Mouse (Mus musculus) kidney, postnatal 4 days (tissue): ENCODE measurements around the gene Fmnl2.

Source experiments
- DNase-seq, 2 experiments: peaks; one replicate each; pipeline ENCODE4 v3.0.0; 2021; ENCODE audit warnings: mixed read lengths in 2 of 2

The Fmnl2 gene

DNA sequence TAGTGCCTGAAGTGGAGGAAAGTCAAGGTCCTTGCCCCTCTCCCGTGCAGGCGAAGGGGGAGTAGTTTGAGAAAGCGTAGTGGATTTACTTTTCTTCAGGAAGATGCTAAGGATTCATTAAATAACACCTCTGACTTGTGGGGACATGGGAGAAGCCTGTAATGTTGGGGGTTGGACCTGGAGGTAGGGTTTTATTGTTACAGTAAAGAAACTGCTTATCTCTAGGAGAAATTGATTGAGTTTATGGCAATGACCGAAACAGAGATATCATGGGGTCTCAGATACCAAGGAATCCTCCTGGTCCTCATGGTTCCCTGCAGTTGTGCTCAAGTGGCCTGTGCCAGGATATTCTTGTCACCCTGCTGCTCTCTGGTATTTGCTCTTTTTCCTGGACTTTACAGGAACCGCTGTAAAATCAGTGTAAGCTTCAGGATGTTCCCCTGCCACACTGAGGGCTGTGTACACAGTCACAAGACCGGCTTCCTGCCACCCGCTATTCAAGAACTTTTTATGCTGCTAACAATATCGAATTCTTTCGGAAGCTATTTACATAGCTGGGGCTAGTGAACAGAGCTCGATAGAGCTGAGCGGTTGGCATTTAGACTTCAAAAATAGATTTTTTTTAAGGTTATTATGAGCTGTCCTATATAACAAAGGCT is 130.1 kb downstream of the Fmnl2 start:
- DNase-seq = peak in 1 of 2 experiments; percentile 45

DNA sequence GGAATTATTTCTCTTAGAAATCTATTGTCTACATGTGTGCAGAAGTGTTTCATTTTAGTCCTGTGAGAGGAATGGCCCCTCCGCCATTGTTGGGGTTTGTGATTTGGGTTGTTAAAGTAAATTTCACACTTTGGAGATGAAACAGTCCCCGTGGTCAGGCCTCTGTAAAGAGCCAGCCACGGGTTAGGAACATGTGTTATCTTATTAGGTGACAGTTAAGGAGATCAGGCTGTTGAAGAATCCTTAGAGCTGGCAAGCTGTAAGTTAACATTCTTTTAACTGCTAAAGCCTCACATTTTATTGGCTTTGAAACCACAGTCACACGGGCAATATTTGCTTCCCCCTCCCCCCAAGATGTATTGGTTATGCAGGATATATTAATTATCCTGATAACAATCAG is 131.7 kb downstream of the Fmnl2 start:
- DNase-seq = no peak

DNA sequence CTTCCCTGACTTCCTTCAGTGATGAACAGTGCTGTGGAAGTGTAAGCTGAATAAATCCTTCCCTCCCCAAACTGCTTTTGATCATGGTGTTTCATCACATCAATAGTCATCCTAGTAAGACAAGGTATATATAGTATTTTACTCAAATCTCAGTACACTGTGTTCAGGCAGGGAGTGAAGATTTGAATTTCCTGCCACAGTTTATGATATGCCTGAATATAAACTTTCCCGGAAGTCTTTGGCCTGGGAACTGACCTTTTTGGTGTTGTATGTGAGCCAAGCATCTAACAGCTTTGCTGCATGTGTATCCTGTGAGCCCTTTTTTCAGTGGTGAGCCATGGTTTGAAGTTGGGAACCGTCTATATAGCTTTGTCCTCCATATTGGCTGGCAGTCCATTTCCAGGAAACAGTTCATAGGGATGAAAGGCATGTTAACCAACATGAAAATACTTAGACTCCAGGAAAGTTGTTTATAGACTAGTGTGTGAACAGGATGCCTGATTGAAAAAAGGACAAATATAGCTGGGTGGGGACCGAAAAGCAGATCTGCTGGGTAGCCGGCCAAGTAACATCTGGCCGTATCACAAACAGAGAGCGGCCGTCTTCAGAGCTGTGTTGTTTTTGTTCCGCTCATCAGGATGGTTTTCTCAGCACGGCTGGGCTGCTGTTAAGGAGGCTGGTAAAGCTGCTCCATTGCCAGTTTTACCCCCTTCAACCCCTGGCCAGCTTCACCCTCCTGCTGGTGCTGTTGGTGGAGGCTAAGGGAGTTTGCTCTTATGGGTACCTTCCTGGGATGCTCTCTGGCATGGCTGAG is 133.4 kb downstream of the Fmnl2 start:
- DNase-seq = peak in 1 of 2 experiments; percentile 40

DNA sequence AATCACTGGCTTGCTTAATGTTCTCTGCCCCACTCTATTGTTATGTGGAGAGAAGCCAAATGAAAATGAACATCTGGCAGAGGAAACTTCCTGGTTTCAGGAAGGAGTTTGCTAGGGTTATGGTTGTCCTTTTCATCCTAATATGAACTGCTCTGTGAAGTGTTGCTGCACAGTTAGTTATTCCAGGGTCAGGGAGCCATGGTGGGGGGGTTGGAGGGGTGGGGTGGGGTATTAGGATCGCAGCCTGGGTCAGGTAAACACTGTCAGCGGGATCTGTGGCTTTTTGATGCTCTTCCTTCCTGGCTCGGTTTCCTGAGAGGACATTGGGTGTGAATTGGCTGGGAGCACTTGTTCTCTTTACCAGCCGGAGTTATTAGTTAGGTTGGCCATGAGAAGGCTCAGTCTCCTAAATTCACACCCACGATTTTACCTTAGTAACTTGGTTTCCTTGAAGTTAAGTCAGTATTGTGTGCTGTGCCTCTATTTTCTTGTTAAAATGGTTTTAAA is 134.1 kb downstream of the Fmnl2 start:
- no peak for DNase-seq

DNA sequence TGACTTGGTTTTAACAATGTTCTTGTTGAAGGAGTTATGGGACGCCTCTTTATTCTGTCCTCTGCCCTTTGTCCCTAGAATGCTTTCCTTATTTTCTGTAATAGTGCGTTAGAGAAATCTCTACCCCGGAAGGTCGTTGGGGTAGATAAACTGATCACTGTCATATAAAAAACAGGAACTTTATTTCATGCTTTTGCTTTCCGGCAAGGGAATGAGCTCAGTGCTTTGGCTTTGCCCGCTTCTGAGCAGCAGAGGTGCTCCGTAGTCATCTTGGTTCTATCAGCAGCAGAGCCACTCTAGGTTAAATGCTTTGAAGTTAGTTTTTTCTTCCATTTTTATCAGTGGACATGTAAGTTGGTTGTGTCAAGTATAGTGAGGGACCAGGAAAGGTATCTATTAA is 135.6 kb downstream of the Fmnl2 start:
- DNase-seq = no peak

DNA sequence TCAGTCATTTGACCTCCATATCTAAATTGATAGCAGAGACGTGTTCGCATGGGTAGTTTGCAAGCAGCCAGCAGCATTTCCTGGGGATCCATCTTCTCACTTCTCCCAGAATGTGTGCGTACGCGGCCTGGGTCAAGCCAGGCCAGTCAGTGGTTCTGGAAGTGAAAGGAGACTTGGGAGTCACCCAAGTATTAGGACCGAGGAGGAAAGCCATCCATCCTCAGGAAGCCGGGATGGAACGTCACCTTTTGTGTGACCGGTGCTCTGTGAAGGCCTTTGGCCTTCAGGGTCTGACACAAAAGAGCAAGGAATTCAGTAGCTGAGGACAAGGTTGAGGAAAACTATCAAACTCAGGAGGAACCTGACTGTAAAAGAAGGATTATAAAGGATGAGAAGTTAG is 136.9 kb downstream of the Fmnl2 start:
- peak in 1 of 2 experiments; percentile 37 for DNase-seq

DNA sequence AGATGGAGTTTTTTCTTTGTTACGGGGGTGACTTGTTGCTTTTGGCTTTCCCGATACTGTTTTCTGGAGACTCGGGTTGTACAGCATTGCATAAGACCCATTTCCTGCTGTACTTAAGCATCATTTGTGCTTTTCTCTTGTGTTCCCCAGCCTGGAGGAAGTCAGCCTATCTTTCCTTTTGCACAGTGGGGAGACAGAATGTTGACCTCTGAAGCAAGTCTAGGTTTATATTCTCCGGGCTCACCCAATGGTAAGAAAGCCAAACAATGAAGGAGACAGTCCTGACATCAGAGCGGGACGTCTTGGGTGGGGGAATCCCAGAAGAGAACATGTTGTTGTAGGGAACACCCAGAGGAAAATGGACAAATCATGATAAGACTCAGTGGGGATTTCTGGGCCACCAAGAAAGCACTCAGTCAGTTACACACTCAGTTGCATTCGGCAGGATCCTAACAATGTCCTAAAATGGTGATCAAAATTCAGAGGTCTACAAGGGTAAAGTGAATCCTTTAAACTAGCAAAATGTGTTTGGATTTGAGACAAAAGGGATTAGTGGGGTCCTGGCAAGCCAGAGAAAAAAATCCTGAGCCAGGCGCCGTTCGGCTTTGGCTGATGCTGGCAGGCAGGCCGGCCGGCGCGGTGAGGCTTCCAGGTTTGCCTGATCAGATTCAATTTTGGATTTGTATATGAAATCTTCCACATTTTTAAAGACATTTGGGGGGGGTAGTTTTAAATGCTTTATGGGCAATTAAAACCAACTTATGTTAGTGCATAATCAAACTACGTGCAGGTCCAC is 140.5 kb downstream of the Fmnl2 start:
- no peak for DNase-seq

DNA sequence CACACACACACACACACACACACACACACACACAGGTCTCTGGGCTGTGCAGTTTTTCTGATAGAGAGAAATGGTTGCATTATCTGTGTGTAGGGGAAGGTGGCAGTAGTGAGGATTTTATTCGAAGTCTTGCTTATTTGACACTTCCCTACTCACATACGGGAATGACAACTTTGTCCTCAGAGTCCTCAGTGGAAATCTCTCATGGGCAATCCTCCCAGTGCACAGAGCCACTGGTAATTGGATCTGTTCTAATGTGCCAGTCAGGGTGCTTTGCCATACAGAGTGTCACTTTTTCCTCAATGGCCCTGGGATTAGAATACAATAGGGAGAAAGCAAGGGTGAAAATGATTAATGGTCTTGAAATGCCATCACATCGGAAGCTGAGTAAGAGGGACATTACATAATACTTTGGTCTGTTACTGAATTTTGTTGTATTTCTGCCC is 141.9 kb downstream of the Fmnl2 start:
- DNase-seq = no peak

DNA sequence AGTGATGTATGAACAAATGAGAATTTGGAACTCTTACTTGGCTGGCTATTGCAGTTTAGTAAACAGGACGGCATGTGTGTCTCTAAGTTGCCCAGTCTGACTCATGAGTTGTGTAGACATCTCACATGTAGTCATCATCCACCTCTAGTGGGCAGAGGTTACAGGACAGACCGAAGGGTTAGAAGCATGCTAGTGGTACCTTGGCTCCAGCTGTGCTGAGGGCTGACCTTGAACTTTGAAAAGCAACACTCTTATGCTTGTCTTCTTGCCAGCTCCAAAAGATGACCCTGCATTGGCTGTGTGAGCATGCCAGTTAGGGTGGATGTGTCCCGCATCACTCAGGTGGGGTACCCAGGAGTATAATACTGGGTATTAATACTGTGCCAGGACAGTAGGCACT is 142.8 kb downstream of the Fmnl2 start:
- no peak for DNase-seq

DNA sequence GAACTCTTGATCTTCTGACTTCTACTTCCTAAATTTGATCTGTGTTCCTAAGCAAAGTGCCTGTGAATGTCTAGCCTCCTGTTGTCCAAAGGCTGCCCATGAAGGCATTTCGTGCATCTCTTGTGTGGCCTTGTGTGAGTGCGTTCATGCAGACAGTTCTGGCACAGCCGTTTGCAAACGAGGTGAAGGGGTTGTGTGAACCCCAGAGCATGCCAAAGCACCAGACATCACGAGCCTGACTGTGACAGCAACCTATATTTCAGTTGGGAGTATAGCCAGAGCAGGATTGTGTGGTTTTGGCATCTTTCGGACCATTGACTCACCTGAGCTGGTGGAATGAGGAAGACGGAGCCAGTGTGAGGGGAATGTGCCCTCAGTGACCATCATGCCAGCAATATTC is 148.5 kb downstream of the Fmnl2 start:
- DNase-seq = no peak

DNA sequence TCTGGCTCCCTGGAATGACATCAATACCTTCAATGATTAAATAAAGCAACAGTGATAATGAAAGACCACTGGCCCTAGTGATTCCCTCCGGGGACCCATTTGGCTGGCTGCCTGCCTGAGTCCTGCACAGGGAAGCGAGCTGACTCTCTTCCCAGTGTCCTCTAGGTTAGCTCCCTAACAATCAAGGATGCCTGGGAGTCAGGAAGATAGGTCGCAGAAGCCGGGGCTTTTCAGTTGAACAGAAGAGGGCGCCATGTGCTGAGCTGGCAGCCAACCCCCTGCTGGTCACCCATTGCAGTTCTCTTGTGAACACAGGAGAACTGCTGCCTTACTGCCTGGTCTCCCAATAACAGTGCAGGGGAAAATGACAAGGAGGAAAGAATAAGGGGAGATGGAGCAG is 149.5 kb downstream of the Fmnl2 start:
- peak; percentile 73 to 82 for DNase-seq

DNA sequence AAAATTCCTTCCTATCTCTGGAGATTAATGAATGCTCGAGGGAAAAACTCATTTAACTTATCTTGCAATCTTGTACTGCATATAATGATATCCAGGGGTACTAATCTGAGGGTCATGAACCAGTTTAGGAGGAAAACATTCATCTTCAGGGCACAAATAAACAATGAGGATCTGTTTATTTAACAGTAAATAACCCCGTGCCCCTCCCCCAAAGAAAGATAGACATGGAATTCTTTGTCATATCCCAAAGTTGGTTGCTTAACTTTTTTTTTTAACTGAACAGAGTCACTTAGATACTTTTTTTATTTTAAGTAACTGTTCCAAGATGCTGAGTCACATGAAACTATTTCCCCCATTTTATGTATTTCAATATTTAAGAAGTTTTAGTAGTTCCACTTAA is 155.4 kb downstream of the Fmnl2 start:
- DNase-seq = no peak

DNA sequence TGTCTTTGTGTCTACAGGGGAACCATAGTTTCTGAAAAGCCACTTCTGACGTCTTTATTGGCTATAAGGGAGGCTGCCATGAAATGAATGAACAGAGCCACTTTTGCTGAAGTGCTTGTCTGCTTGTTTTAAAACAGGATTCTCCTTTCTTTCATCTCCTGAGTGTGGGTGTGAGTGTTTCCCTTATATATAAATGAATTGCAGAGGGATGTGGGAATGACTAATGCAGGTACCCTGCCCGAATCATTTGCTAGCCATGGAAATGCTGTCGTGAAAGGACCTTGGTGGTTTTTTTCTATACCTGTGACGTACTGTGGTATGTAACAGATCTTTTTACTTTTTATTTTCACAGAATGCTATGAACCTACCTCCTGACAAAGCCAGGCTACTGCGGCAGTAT is 156.8 kb downstream of the Fmnl2 start:
- no peak for DNase-seq

DNA sequence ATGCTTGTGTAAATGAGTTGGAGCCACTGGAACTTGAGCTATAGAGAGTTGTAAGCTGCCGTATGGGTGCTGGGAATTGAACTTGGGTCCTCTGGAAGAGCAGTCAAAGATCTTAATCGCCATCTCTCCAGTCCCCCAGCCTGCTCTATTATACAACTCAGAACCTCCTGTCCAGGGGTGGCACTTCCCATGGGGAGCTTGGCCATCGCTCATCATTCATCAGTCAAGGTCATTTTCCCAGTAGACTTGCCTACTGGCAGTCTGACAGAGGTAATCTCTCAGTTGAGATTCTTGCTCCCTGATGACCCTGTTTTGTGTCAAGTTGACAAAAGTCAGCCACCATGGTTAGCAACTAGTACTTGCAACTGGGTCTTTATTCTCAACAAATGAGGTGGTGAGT is 165.3 kb downstream of the Fmnl2 start:
- DNase-seq = no peak

DNA sequence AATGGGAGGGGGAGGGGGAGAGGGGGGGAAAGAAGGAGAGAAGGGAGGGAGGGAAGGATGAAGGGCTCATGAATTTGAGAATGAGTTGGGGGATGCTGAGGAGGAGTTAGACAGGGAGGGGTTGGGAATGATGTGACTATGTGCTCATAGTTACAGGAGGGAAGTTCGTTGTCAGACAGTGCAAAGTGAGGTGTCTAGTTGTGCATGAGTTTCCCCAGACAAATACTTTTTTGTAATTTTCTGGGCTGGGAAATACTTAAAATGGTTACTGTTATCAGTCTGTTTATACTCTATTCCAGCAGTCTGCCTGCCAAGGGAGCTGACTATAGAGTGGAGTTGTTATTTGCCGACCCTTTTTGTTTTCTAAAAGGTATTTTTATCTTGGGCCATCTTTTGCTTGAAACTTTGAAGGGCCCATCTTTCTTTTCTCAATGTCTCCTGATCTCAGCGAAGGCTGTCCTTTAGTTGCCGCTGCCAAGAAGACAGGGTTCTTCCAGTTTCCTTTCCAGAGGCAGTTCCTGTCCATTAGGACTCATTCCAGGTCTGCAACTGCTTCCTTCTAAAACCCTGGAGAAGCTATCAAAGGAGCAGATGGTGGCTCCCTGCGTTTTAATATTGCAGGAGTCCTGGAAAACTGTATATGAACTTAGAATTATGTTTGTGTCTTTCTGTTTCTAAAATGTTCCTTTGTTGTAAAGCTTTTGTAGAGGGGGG is 168.6 kb downstream of the Fmnl2 start:
- no peak for DNase-seq

DNA sequence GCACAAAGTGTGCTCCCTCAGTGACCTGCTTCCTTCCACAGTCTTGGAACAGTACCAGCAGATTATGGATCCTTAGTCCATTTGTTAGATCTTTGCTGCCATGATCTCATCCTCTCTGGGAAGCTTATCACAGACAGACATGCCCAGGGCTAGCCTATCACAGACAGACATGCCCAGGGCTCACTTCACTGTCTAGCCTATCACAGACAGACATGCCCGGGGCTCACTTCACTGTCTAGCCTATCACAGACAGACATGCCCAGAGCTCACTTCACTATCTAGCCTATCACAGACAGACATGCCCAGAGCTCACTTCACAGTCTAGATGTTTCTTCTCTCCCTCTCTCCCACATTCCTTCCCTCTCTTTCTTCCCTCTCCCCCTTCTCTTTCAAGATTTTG is 171.2 kb downstream of the Fmnl2 start:
- no peak for DNase-seq

DNA sequence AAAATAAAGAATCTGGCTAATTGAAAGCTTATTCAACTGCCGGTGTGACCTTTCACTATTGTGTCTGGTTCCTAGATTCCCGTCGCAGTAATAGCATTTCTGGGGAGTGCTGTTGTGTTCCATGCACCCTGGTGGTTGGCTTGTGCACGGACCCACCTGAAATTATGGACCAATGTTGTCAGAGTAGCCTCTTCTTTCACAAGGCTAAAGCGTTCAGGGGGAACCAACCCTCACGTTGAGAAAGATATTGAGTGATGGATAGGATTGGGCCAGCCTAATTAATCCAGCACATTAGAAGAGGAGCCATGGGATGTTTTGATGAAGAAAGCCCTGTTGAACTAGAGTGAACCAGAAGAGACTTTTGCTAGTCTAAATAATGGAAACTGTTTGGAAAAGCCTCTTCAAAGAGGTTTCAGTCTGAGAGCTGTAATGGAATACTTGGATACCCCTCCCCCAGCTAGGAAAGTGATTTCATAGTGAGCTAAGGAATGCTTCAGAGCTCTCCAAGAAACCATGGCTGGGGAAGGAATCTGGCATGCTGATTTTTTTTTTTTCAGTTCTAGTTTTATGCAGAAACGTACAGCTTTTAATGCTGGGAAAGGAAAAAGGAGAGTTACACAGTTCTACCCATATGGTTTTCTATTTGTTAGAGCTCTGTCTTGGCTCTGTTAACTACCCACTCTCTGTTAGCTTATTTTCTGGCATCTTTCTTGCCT is 172.2 kb downstream of the Fmnl2 start:
- DNase-seq = no peak

DNA sequence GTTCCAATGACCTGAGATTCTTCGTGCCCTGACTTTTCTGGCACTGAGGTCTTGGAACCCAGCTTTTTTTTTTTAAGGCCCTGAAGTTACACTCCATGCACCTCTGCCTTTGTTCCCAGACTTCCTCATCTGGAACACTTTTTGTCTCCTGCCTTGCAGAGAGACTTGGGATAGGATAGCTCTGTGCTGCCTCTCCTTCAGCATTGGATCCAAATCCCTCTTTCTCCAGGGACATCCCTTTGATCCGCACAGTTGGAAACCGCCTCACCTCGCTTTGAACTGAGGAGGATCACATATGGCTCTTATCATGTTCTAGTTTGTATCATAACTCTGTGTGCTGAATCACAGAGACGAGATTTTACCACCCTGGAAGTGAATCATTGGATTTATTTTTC is 172.8 kb downstream of the Fmnl2 start:
- DNase-seq = no peak

DNA sequence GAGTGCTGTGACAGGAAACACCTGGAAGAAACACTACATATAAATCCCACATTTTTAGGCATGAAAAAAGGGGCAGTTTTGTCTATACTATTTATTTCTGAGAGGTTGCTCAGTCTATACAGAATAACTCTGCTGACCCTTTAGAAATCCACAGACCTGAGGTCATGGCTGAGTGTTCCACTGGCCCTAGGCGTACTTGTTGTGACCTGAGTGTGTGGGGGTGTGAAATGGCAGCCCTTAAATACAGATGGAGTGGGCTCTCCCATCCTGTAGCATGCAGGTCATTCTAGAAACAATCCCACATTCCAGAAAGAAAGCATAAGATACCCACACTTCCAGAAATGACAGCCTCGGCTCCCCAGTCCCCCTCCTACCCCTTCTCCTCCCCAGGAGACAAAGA is 180.6 kb downstream of the Fmnl2 start:
- DNase-seq = no peak

DNA sequence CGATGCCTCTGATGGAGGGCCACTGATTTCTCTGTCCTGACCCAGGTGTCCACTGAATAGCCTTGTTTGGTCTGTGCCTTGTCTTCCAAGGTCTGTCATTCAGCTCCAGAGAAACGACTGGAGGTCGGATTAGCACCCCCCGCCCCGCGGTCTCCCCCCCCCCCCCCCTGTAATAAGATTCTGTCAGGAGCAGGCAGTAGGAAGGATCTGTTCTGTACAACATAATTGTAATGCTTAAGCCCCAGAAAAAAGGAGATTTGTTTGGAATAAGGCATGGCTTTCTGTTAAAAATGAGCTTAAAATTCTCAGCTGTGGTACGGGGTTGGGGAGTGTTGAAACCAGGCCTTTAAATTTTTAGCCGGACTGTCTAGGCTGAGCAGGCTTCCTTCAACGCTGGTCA is 181.1 kb downstream of the Fmnl2 start:
- DNase-seq = no peak

DNA sequence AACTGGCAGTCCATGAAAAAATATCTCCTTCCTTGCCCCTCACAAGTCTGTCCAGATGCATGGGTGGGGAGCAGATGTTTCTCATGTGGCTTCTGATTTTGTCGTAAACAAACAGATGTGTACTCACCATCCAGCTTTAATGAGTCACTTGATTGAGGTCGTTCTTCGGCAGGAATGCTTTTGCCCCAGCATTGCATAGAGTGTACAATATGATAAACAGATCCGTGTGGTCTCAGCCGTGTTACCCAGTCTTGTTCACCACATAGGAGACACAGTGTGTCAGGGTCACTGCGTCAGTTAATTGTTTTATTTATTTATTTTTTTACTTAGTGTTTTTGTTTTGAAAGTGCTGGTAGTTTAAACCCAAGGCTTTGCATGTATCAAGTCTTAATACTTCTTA is 189.4 kb downstream of the Fmnl2 start:
- no peak for DNase-seq

DNA sequence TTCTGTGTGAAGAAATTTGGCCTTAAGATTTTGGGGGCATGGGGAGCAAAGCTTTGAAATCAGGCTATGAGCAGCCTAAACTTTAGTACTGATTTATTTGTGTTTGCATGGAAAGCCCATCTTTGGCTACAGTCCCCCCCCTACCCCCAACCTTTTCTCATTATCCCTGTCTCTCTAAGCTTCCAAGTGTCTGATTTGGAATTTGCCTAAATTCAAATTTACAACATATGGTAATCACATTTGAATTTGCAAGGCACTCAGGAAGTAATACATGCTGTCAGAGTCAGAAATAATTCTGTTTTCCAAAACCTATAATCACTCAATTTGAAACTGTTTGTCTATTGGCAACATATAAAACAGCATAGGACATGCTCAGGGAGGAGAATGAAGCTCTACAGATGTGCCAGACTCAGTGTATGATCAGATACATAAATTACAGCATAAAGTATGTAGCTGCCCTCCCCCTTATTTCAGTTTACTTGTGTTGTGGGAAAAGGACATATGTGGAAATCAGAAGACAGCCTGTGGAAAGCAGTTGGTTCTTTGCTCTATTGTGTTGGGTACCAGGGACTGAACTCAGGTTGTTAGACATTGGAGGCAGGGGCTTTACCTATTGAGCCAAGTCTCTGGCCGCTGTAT is 190.2 kb downstream of the Fmnl2 start:
- DNase-seq = no peak
